Mouse (Mus musculus) lung, postnatal 0 days (tissue): Measurements from ENCODE around the gene Otp.

Experiments used
- CTCF ChIP-seq: IDR thresholded peaks from 2 replicates; pipeline ENCODE4 v1.5.1; 2016; ENCODE audit warnings: antibody characterized with exemption, mild to moderate bottlenecking
- EP300 ChIP-seq: IDR thresholded peaks from 2 replicates; pipeline ENCODE4 v1.6.1; 2016; ENCODE audit warnings: antibody characterized with exemption, mild to moderate bottlenecking, control low read depth

GRCm38 (mm10) chr13:94877991-94878745 is 2.8 kb downstream of the Otp start:
- TF ChIP-seq CTCF (no peak), EP300 (no peak)
